Mouse (Mus musculus) mouse embryonic stem cell (cell line): ENCODE results near the gene Kcnmb4.

Experiments used
- in situ Hi-C, 2 experiments: fragments of 300-500 bp; cut with MboI; formaldehyde crosslinking; loops; 1 replicate in 1 of 2; 3 replicates in 1 of 2; pipeline ENCODE4 v1.14.3; 2019 to 2020; ENCODE audit warnings: low sequenced_read_pairs in 2 of 2, low pct_unique_long_range_greater_than_20kb in 1 of 2, mixed read lengths in 1 of 2; ENCODE audit not compliant: unreplicated experiment in 1 of 2

The Kcnmb4 gene

DNA sequence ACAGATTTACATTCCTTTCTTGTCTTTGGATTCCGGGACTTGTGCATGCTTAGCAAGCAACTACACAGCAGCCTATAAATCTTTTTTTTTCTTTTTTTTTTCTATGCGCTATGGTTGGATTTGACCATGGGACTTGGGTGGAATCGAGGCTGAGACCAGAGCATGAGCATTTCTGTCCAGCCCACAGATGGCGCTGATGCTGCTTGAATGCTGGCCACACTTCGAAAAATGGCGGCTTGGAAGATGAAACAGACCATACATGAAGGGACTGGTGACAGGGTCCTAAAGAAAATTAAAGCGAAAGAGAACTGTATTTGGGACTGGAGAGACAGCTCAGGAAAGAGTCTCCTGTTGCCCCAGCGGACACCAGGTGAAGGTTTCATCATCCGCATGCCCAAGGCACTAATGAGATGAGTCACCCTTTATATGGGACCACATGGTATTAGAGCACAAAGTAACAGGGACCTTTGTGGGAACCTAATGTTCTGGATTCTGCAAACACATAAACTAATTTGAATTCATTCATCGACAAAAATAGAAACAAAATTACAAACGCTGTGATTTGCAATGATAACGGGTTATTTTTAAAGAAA is 9.8 kb downstream of the Kcnmb4 start:
- in situ Hi-C loops: no loop called here

- in situ Hi-C loops: no loop called here
Measured at GRCm38 (mm10) chr10:116461443-116461842, 12.2 kb downstream of the Kcnmb4 start.

DNA sequence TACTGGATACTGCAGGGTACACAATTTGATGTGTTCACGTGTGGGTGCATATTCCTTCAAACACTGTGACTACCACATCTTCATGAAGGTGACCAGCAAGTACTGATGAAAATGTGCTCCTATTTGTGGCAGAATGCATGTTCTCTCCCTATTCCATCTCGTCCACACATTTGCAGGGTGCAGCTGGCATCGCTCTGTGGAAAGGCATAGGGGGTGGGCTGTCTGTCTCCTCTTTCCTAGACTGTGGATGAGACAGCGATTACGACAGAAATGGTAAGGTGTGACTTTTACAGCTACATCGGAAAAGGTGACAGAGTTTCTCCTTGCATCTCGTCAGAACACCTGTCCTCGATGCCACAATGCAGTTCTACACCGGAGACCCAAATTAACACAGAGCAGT is 14.9 kb downstream of the Kcnmb4 start:
- in situ Hi-C loops: no loop called here

DNA sequence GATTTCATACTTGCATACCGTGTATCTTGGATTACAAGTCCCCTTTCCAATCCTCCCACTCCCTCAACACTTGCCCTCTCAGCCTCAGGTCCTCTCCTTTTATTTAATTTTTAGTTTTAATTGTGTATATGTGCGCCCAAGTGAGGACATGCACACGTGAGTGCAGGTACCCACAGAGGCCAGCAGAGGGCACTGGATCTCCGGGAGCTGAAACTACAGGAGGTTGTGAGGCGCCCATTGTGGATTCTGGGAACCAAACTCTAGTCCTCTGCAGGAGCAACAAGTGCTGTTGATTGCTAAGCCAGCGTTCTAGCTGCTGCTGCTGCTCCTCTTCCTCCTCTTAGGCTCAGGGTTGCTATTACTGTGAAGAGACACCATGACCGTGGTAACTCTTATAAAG is 20.9 kb downstream of the Kcnmb4 start:
- in situ Hi-C loops: no loop called here

- in situ Hi-C loops: no loop called here
Measured at GRCm38 (mm10) chr10:116450621-116451020, 23.1 kb downstream of the Kcnmb4 start.

DNA sequence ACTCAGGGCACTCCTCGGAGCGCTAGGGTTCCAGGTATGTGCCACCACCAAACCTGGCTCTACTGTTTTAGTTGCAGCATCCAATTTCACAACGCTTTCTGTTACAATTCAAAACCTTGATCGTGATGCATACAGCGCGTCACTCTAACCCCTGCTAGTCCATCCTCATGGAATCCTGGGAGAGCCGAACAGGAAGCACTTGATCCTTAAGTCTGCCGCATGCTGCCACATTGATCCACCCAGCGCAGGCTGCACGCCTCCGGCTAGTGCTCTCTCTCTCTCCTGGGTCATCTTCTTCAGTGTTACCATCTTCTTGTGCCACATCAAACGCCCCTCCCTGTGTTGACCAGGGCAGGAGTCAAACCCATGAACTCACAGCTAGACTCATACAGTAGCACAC is 25.5 kb downstream of the Kcnmb4 start:
- in situ Hi-C loops: loop anchor here in 1 of 2 experiments (10.0 kb wide), 2 partner anchors 123 to 337 kb away; no protein-coding TSS in a partner anchor

DNA sequence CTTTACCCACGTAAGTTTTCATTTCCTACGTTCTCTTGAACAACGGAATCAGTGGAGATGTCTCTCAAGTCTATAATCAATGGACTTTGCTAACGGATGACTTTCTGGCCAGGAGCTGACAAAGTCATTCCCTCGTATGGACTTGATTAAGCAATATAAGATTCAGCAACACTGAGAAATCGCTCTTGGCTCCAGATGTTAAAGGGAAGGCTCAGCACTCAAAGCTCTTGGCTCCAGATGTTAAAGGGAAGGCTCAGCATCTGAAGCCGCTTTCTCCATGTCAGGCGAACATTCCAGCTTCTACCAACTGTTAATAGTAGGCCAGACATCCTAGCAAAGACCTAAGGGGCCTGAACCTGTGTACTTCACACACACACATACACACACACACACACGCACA is 26.5 kb downstream of the Kcnmb4 start:
- in situ Hi-C loops: loop anchor here in 1 of 2 experiments (10.0 kb wide), 2 partner anchors 122 to 338 kb away; no protein-coding TSS in a partner anchor

- in situ Hi-C loops: loop anchor here in 1 of 2 experiments (10.0 kb wide), 2 partner anchors 121 to 339 kb away; no protein-coding TSS in a partner anchor
Measured at GRCm38 (mm10) chr10:116446040-116446439, 27.6 kb downstream of the Kcnmb4 start.

DNA sequence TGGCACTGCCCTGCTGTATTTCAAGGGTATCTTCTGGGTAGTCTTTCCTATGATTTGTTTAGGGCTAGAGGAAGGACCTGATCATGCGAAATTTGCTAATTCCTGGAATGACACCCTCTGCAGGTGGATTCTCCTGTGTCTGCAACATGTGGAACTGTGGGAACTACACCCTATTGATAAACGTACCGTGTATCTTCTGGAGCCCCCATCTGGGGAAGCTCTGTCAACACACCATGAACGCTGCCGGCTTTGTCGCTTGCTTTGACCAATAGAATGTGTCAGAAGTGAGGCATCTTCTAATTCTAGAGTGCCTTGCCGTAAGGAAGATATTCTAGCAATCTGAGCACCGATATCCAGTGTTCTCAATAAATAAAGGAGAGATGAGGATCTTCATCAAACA is 28.9 kb downstream of the Kcnmb4 start:
- in situ Hi-C loops: loop anchor here in 1 of 2 experiments (10.0 kb wide), 2 partner anchors 120 to 340 kb away; no protein-coding TSS in a partner anchor

- in situ Hi-C loops: loop anchor here in 1 of 2 experiments (10.0 kb wide), 2 partner anchors 120 to 340 kb away; no protein-coding TSS in a partner anchor
Measured at GRCm38 (mm10) chr10:116444371-116444770, 29.3 kb downstream of the Kcnmb4 start.

- in situ Hi-C loops: loop anchor here in 1 of 2 experiments (10.0 kb wide), 2 partner anchors 116 to 344 kb away; no protein-coding TSS in a partner anchor
Measured at GRCm38 (mm10) chr10:116440946-116441345, 32.7 kb downstream of the Kcnmb4 start.

- in situ Hi-C loops: loop anchor here in 1 of 2 experiments (10.0 kb wide), 2 partner anchors 115 to 345 kb away; no protein-coding TSS in a partner anchor
Measured at GRCm38 (mm10) chr10:116440088-116440487, 33.6 kb downstream of the Kcnmb4 start.

GRCm38 (mm10) chr10:116435455-116435854 is 38.2 kb downstream of the Kcnmb4 start:
- in situ Hi-C loops: no loop called here

DNA sequence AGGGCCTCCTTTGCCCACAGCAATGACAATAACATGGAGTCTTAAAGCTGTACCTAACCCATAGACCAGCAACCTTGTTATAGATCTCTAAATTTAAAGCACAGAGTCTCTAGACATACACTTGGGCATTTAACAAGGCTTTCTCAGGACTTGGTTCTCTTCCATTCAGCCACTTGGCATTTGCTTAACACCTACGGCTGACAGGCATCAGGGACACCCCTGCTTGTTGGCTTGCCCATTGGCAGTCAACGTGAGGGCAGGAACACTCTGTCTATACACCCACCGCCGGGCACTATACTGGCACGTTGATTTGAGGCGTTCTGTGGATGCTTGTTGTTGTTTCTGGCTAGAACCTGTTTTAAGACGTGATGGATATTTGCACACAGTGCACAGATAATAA is 41.3 kb downstream of the Kcnmb4 start:
- in situ Hi-C loops: no loop called here

- in situ Hi-C loops: no loop called here
Measured at GRCm38 (mm10) chr10:116428026-116428780, 45.5 kb downstream of the Kcnmb4 start.

DNA sequence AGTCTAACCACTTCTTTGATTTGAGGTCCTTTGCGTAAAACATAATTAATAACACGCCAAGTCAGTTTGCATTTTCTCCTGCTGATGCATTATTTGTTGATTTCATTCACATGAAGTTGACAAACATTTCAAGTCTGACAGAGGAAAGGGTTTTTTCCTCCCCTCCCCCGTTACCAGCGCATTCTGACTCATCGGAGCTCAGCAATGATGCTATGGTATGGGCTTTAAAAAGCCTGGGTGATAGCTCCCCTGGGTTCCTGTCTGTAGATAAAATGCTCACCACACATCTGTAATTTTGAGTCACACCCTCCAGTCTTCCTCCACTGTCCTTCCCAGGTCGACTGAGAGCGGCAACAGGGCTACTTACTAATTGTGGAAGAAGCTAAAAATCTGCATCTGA is 47.5 kb downstream of the Kcnmb4 start:
- in situ Hi-C loops: no loop called here

- in situ Hi-C loops: loop anchor here in 1 of 2 experiments (25.0 kb wide), 1 partner anchor 213 kb away; no protein-coding TSS in a partner anchor
Measured at GRCm38 (mm10) chr10:116424921-116425320, 48.8 kb downstream of the Kcnmb4 start.

DNA sequence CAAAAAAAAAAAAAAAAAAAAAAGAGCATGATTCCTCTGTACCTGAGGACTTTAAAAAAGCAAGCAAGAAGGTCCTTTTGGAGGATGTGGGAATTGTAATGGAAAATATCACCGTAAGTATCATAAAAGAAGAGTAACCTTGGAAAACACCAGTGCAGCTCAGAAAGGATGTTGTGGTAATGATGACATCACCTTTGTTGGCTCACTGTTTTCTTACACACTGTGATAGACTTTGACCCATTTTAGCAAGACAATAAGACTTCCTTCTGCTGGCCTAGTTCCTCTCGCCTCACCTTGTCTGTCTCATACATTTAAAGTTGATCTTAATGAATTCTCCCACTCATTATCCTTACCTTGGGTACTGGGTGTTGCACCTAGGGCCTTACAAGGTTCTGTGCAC is 51.1 kb downstream of the Kcnmb4 start:
- in situ Hi-C loops: loop anchor here in 1 of 2 experiments (25.0 kb wide), 1 partner anchor 210 kb away; no protein-coding TSS in a partner anchor

GRCm38 (mm10) chr10:116420976-116421375 is 52.7 kb downstream of the Kcnmb4 start:
- in situ Hi-C loops: loop anchor here in 1 of 2 experiments (25.0 kb wide), 1 partner anchor 209 kb away; no protein-coding TSS in a partner anchor
